Mouse (Mus musculus) layer of hippocampus, postnatal 25 days (tissue): Measurements from ENCODE around the gene Gm11567. TPM values are rescaled to one million over a fixed set of nuclear protein-coding genes. Genes with fewer than 3 reads are reported as not detected.
"Not testable (repeated sequence)": the region's sequence is repeated elsewhere in the genome, so short reads cannot be mapped to it uniquely, and the experiment has no call there.

Source experiments
- DNase-seq, 2 experiments: peaks; one replicate each; pipeline ENCODE4 v3.0.0; 2022; ENCODE audit warnings: mixed read lengths in 2 of 2, low spot score in 1 of 2; ENCODE audit errors: extremely low spot score in 1 of 2
- total RNA-seq, 2 experiments: library from RNA; stranded (reverse); gene quantifications; 2 replicates each; pipeline ENCODE4 v1.2.3; 2021

The Gm11567 gene
- total RNA-seq = not detected

- DNase-seq = not testable (repeated sequence)
Measured at GRCm38 (mm10) chr11:99878887-99879286, at the start of gene Gm11567. Gene Gm11567, plus strand, starts transcription at chr11:99879187.

GRCm38 (mm10) chr11:99837966-99838365, 41.0 kb upstream of the Gm11567 start, which contains the start of gene 2300003K06Rik:
Gene 2300003K06Rik, minus strand, starts transcription at chr11:99838066.
- DNase-seq = no peak

- no peak for DNase-seq
Measured at GRCm38 (mm10) chr11:99842185-99842584, 36.8 kb upstream of the Gm11567 start.

- DNase-seq = no peak
Measured at GRCm38 (mm10) chr11:99846746-99847145, 32.2 kb upstream of the Gm11567 start.

GRCm38 (mm10) chr11:99851508-99851907, 27.5 kb upstream of the Gm11567 start, which contains the start of gene Krtap4-16:
Gene Krtap4-16, minus strand, starts transcription at chr11:99851608.
- no peak for DNase-seq

GRCm38 (mm10) chr11:99854121-99854520, 24.9 kb upstream of the Gm11567 start:
- DNase-seq = no peak

GRCm38 (mm10) chr11:99857617-99858016, 21.4 kb upstream of the Gm11567 start, which contains the start of gene Gm11568:
Gene Gm11568, plus strand, starts transcription at chr11:99857917.
- DNase-seq = no peak

- no peak for DNase-seq
Measured at GRCm38 (mm10) chr11:99858761-99859160, 20.2 kb upstream of the Gm11567 start.

- DNase-seq = not testable (repeated sequence)
Measured at GRCm38 (mm10) chr11:99864176-99864575, 14.8 kb upstream of the Gm11567 start, which contains the start of gene Gm11559. Gene Gm11559, plus strand, starts transcription at chr11:99864476.

GRCm38 (mm10) chr11:99873089-99873488, 5.9 kb upstream of the Gm11567 start, which contains the start of gene Krtap9-1:
Gene Krtap9-1, plus strand, starts transcription at chr11:99873389.
- DNase-seq = not testable (repeated sequence)

- no peak for DNase-seq
Measured at GRCm38 (mm10) chr11:99907620-99908019, 28.6 kb downstream of the Gm11567 start, which contains the start of gene Krtap31-1. Gene Krtap31-1, plus strand, starts transcription at chr11:99907920.

GRCm38 (mm10) chr11:99914451-99914850, 35.5 kb downstream of the Gm11567 start, which contains the start of gene Gm11565:
Gene Gm11565, plus strand, starts transcription at chr11:99914751.
- DNase-seq = no peak

Other genes starting within 250 kb of the Gm11567 start
- not detected for gene Krtap4-2, start 244.1 kb upstream of the Gm11567 start, total RNA-seq
- not detected for gene Krtap4-7, start 235.1 kb upstream of the Gm11567 start, total RNA-seq
- not detected for gene Gm11555, start 229.0 kb upstream of the Gm11567 start, total RNA-seq
- gene Gm11563, start 220.2 kb upstream of the Gm11567 start, total RNA-seq = not detected
- not detected for gene Krtap4-6, start 213.2 kb upstream of the Gm11567 start, total RNA-seq
- gene Gm14190, start 188.4 kb upstream of the Gm11567 start, total RNA-seq = not detected
- not detected for gene Gm14180, start 144.9 kb upstream of the Gm11567 start, total RNA-seq
- gene Gm11595, start 106.3 kb upstream of the Gm11567 start, total RNA-seq = not detected
- gene Krtap4-8, start 98.5 kb upstream of the Gm11567 start, total RNA-seq = not detected
- gene Krtap4-9, start 94.0 kb upstream of the Gm11567 start, total RNA-seq = not detected
- not detected for gene Gm11596, start 85.7 kb upstream of the Gm11567 start, total RNA-seq
- not detected for gene Gm11569, start 80.3 kb upstream of the Gm11567 start, total RNA-seq
- gene Gm11554, start 74.7 kb upstream of the Gm11567 start, total RNA-seq = not detected
- not detected for gene Krtap4-13, start 69.3 kb upstream of the Gm11567 start, total RNA-seq
- not detected for gene Gm11564, start 63.5 kb upstream of the Gm11567 start, total RNA-seq
- not detected for gene 2300003K06Rik, start 41.1 kb upstream of the Gm11567 start, total RNA-seq
- gene Krtap4-16, start 27.6 kb upstream of the Gm11567 start, total RNA-seq = not detected
- gene Gm11568, start 21.3 kb upstream of the Gm11567 start, total RNA-seq = not detected
- gene Gm11559, start 14.7 kb upstream of the Gm11567 start, total RNA-seq = not detected
- gene Krtap9-1, start 5.8 kb upstream of the Gm11567 start, total RNA-seq = not detected
- not detected for gene Krtap31-1, start 28.7 kb downstream of the Gm11567 start, total RNA-seq
- not detected for gene Gm11565, start 35.6 kb downstream of the Gm11567 start, total RNA-seq
- not detected for gene Krtap31-2, start 57.1 kb downstream of the Gm11567 start, total RNA-seq
- gene Krtap9-5, start 69.3 kb downstream of the Gm11567 start, total RNA-seq = not detected
- not detected for gene Krtap29-1, start 99.9 kb downstream of the Gm11567 start, total RNA-seq
- gene Krtap16-1, start 107.4 kb downstream of the Gm11567 start, total RNA-seq = not detected
- gene Krtap17-1, start 114.8 kb downstream of the Gm11567 start, total RNA-seq = not detected
- not detected for gene Krt33a, start 137.0 kb downstream of the Gm11567 start, total RNA-seq
- gene Krt33b, start 150.7 kb downstream of the Gm11567 start, total RNA-seq = not detected
- gene Krt34, start 162.4 kb downstream of the Gm11567 start, total RNA-seq = not detected
- gene Krt31, start 171.4 kb downstream of the Gm11567 start, total RNA-seq = not detected
- not detected for gene Krt32, start 209.0 kb downstream of the Gm11567 start, total RNA-seq
- not detected for gene Krt35, start 217.1 kb downstream of the Gm11567 start, total RNA-seq
- not detected for gene Krt36, start 226.4 kb downstream of the Gm11567 start, total RNA-seq
- not detected for gene Krt13, start 242.4 kb downstream of the Gm11567 start, total RNA-seq